Mouse (Mus musculus) yolk sac, embryonic 10.5 days (tissue): ENCODE measurements at regions not wholly inside any gene's neighbourhood (a gene's known extent, or its start where the extent isn't known, plus 50 kb on each side); places are given as distances from the start of the nearest gene placed in this dataset.

Experiments
- DNase-seq: peaks from one replicate; pipeline ENCODE4 v3.0.0-alpha.2; 2017; ENCODE audit warnings: low spot score

GRCm38 (mm10) chr2:142964340-142964739, 63.0 kb upstream of the Kif16b start:
- DNase-seq = no peak

GRCm38 (mm10) chr2:142967250-142967649, 65.9 kb upstream of the Kif16b start:
- peak; percentile 13 for DNase-seq

- DNase-seq = no peak
Observed at GRCm38 (mm10) chr2:142980771-142981170, 79.4 kb upstream of the Kif16b start.

DNA sequence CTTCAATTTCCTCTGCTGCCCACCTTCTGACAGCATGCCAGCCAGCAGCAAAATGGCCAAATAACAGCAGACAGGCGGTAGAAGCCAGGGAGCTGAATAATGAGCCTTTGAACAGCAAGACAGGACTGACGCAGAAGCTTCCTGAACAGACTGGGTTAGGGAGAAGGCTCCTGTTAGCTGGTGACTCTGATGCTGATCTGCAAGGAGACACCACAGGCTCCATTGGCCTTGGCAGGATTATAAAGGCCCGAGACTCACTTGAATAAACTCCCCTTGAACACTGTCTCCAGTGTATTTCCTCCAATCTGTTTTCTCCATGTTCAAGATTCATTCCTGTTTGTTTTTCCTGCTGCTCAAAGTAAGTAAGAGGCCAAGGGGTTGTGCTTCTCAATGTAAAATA, 74.1 kb upstream of the Snrpb2 start:
- DNase-seq = no peak

- DNase-seq = no peak
Observed at GRCm38 (mm10) chr2:142996088-142996487, 66.8 kb upstream of the Snrpb2 start.

DNA sequence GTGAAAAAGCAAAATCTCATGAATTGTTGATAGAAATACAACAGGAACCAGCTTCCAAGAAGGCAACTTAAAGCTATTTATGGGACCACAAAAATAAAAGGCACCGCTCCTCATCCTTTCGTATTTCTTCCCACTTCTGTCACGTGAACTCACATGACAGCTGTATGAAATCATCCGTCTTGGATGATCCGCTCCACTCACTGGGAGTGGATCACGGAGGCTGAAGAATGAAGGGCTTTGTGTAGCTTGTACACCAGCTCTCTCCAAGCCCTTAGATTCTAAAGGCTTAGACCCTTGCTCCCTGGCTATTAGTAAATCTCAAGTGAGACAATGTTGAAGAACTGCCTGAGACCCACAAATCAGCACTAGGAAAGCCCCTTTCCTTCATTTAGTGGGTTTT, 60.0 kb upstream of the Snrpb2 start:
- DNase-seq = no peak

- no peak for DNase-seq
Observed at GRCm38 (mm10) chr2:143003341-143003740, 59.5 kb upstream of the Snrpb2 start.

- no peak for DNase-seq
Observed at GRCm38 (mm10) chr2:143011380-143011779, 51.5 kb upstream of the Snrpb2 start.
